Mouse (Mus musculus): ENCODE results near the gene Ankrd11.

Ankrd11 gene

GRCm38 (mm10) chr8:122926782-122927181 is 115.3 kb downstream of the Ankrd11 start:
- DNase-seq (ENCODE audit: low spot score): no peak

- no peak for DNase-seq (ENCODE audit: low spot score)
Measured at GRCm38 (mm10) chr8:122925939-122926722, 115.9 kb downstream of the Ankrd11 start.

GRCm38 (mm10) chr8:122924091-122924490 is 118.0 kb downstream of the Ankrd11 start:
- no peak for DNase-seq (ENCODE audit: low spot score)

GRCm38 (mm10) chr8:122923431-122924090 is 118.5 kb downstream of the Ankrd11 start:
- no peak for DNase-seq (ENCODE audit: low spot score)

GRCm38 (mm10) chr8:122922945-122923344 is 119.1 kb downstream of the Ankrd11 start:
- no peak for DNase-seq (ENCODE audit: low spot score)

- no peak for DNase-seq (ENCODE audit: low spot score)
Measured at GRCm38 (mm10) chr8:122920890-122921289, 121.2 kb downstream of the Ankrd11 start.

GRCm38 (mm10) chr8:122918438-122919107 is 123.5 kb downstream of the Ankrd11 start:
- DNase-seq (ENCODE audit: low spot score): no peak

- DNase-seq (ENCODE audit: low spot score): no peak
Measured at GRCm38 (mm10) chr8:122917531-122918392, 124.3 kb downstream of the Ankrd11 start.

- DNase-seq (ENCODE audit: low spot score): no peak
Measured at GRCm38 (mm10) chr8:122916766-122917165, 125.3 kb downstream of the Ankrd11 start.

GRCm38 (mm10) chr8:122912871-122913270 is 129.2 kb downstream of the Ankrd11 start:
- no peak for DNase-seq (ENCODE audit: low spot score)

GRCm38 (mm10) chr8:122912150-122912549 is 129.9 kb downstream of the Ankrd11 start:
- no peak for DNase-seq (ENCODE audit: low spot score)

GRCm38 (mm10) chr8:122906463-122907021 is 135.5 kb downstream of the Ankrd11 start:
- peak; percentile 88 for DNase-seq (ENCODE audit: low spot score)

GRCm38 (mm10) chr8:122905346-122905745 is 136.7 kb downstream of the Ankrd11 start:
- DNase-seq (ENCODE audit: low spot score): no peak

- DNase-seq (ENCODE audit: low spot score): no peak
Measured at GRCm38 (mm10) chr8:122904496-122904895, 137.6 kb downstream of the Ankrd11 start.

- no peak for DNase-seq (ENCODE audit: low spot score)
Measured at GRCm38 (mm10) chr8:122903002-122903401, 139.1 kb downstream of the Ankrd11 start.

GRCm38 (mm10) chr8:122902581-122902980 is 139.5 kb downstream of the Ankrd11 start:
- no peak for DNase-seq (ENCODE audit: low spot score)

GRCm38 (mm10) chr8:122901892-122902515 is 140.1 kb downstream of the Ankrd11 start:
- no peak for DNase-seq (ENCODE audit: low spot score)

GRCm38 (mm10) chr8:122901476-122901875 is 140.6 kb downstream of the Ankrd11 start:
- DNase-seq (ENCODE audit: low spot score): no peak

GRCm38 (mm10) chr8:122899085-122899484 is 143.0 kb downstream of the Ankrd11 start:
- no peak for DNase-seq (ENCODE audit: low spot score)

GRCm38 (mm10) chr8:122898473-122898872 is 143.6 kb downstream of the Ankrd11 start:
- no peak for DNase-seq (ENCODE audit: low spot score)

- DNase-seq (ENCODE audit: low spot score): no peak
Measured at GRCm38 (mm10) chr8:122898018-122898417, 144.1 kb downstream of the Ankrd11 start.
